Mouse (Mus musculus): ENCODE data around the gene Tnks1bp1.

DNA sequence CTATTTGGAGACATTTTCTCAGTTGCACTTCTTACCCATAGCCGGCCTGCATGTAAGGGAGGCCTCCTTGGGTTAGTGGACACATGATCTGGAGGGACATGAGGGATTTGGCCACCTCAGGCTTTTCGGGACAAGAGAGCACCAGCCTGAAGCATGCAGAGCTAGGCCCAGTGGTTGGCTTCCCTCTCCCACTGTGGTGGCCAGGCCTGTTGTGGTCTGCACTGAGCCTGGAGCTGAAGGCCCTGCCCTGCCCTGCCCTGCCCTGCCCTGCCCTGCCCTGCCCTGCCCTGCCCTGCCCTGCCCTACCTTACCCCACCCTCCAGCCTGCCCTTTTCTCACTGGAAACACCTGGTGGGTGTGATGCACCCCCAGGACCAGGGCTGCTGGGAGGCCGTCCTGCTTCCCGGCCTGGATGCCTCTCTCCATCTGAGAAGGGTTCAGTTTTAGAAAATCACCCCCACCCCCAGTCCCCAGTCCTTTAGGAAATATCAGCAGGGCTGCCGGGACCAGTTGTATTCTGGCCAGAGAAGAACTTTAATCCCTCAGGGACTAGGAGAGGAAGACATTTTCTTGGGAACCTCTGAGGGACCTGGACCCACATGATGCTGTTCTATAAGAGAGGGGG, 5.5 kb downstream of the Tnks1bp1 start:
- TF ChIP-seq EP300 (IDR thresholded peaks at IDR 0.05; ENCODE audit: low read depth) (no peak), CTCF (IDR thresholded peaks at IDR 0.05; ENCODE audit: low read depth) (no peak)
